Mouse (Mus musculus): ENCODE data around the gene Dok3.

DNA sequence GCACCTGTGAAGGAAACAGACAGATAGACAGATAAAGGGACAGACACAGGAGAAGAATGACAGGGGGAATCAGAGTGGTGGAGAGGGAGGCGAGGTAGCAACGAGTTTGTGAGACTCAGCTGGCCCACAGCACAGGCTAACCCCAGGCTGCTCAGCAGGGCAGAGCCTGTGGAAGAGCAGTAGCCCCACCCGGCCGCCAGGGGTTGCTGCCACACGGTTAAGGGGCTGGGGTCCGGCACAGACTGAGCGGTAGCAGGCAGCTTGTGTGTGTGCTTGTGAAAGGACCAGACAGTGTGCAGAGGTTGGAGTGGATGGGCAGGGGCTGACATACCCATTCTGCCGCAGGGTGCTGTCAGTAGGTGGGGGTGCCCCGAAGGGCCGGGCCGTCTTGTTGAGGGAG is 21.2 kb downstream of the Dok3 start:
- TF ChIP-seq CTCF (IDR thresholded peaks at IDR 0.05; ENCODE audit: control insufficient read depth, insufficient read depth, insufficient replicate concordance, low read depth, low read length), result no peak
- TF ChIP-seq POLR2A (IDR thresholded peaks at IDR 0.05; ENCODE audit: control insufficient read depth, low read depth, low read length), result no peak

Measured in testis, adult 2 months (tissue).